Mouse (Mus musculus): ENCODE data around the gene Btbd3. TPM values are rescaled to one million over a fixed set of nuclear protein-coding genes. Genes with fewer than 3 reads are reported as not detected.

Btbd3 gene
- polyA plus RNA-seq, 2 experiments, result 1.8 to 2.0 TPM

GRCm38 (mm10) chr2:138405753-138406528 lies 149.6 kb downstream of the Btbd3 start:
- H3K4me2 ChIP-seq (ENCODE audit: low read depth), result no peak overlapping the region
- TF ChIP-seq EP300 (IDR thresholded peaks at IDR 0.05; ENCODE audit: low read depth) (no peak), CTCF (IDR thresholded peaks at IDR 0.05; ENCODE audit: low read depth) (no peak)
- no peaks in the 10 kb centered on the region for H3K9me3 ChIP-seq (ENCODE audit: control insufficient read depth, low read length)
- no peaks in the 10 kb centered on the region for H3K27me3 ChIP-seq (ENCODE audit: control insufficient read depth, insufficient read depth, low read length)
- H3K9ac ChIP-seq (replicated peaks), result no peak overlapping the region
- no peak overlapping the region for H3K4me3 ChIP-seq (ENCODE audit: insufficient read depth in 1 of 2, low read depth in 2 of 2, low read length in 2 of 2)
- no peaks in the 10 kb centered on the region for H3K36me3 ChIP-seq (replicated peaks; ENCODE audit: control insufficient read depth, insufficient read depth, low read depth)
- 33% methylated on average over 4 of the region's 4 CpGs for WGBS (ENCODE audit: insufficient replicate concordance)
- no peaks in the 10 kb centered on the region for H3K4me1 ChIP-seq (replicated peaks; ENCODE audit: control insufficient read depth in 2 of 2, insufficient read depth in 2 of 2, low read length in 1 of 2)
- no peak for ATAC-seq (ENCODE audit: insufficient read depth)
- no peak for DNase-seq (ENCODE audit: low read depth in 3 of 3, low spot score in 3 of 3)
- H3K27ac ChIP-seq, result no peak overlapping the region

- ATAC-seq (ENCODE audit: insufficient read depth), result no peak
- no peaks in the 10 kb centered on the region for H3K27me3 ChIP-seq (ENCODE audit: control insufficient read depth, insufficient read depth, low read length)
Observed at GRCm38 (mm10) chr2:138406703-138407102, 150.3 kb downstream of the Btbd3 start.

GRCm38 (mm10) chr2:138412537-138412936 lies 156.2 kb downstream of the Btbd3 start:
- TF ChIP-seq EP300 (IDR thresholded peaks at IDR 0.05; ENCODE audit: low read depth) (no peak), CTCF (IDR thresholded peaks at IDR 0.05; ENCODE audit: low read depth) (no peak)
- H3K27ac ChIP-seq, result no peak overlapping the region
- no peak overlapping the region for H3K4me2 ChIP-seq (ENCODE audit: low read depth)
- no peak overlapping the region for H3K4me3 ChIP-seq (ENCODE audit: insufficient read depth in 1 of 2, low read depth in 2 of 2, low read length in 2 of 2)
- H3K36me3 ChIP-seq (replicated peaks; ENCODE audit: control insufficient read depth, insufficient read depth, low read depth), result no peaks in the 10 kb centered on the region
- no peak for DNase-seq (ENCODE audit: low read depth in 3 of 3, low spot score in 3 of 3)
- ATAC-seq (ENCODE audit: insufficient read depth), result no peak
- H3K9me3 ChIP-seq (ENCODE audit: control insufficient read depth, low read length), result no peaks in the 10 kb centered on the region
- no peaks in the 10 kb centered on the region for H3K4me1 ChIP-seq (replicated peaks; ENCODE audit: control insufficient read depth in 2 of 2, insufficient read depth in 2 of 2, low read length in 1 of 2)
- H3K9ac ChIP-seq (replicated peaks), result no peak overlapping the region
- WGBS (ENCODE audit: insufficient replicate concordance), result 50% methylated on average over 5 of the region's 5 CpGs
- H3K27me3 ChIP-seq (ENCODE audit: control insufficient read depth, insufficient read depth, low read length), result no peaks in the 10 kb centered on the region

More at GRCm38 (mm10) chr2:138406703-138407102, 150.3 kb downstream of the Btbd3 start:
- H3K4me2 ChIP-seq (ENCODE audit: low read depth), result no peak overlapping the region
- H3K4me1 ChIP-seq (replicated peaks; ENCODE audit: control insufficient read depth in 2 of 2, insufficient read depth in 2 of 2, low read length in 1 of 2), result no peaks in the 10 kb centered on the region
- H3K4me3 ChIP-seq (ENCODE audit: insufficient read depth in 1 of 2, low read depth in 2 of 2, low read length in 2 of 2), result no peak overlapping the region
- no peak overlapping the region for H3K27ac ChIP-seq
- no peaks in the 10 kb centered on the region for H3K9me3 ChIP-seq (ENCODE audit: control insufficient read depth, low read length)
- DNase-seq (ENCODE audit: low read depth in 3 of 3, low spot score in 3 of 3), result no peak
- H3K9ac ChIP-seq (replicated peaks), result no peak overlapping the region
- TF ChIP-seq EP300 (IDR thresholded peaks at IDR 0.05; ENCODE audit: low read depth) (no peak), CTCF (IDR thresholded peaks at IDR 0.05; ENCODE audit: low read depth) (no peak)
- no peaks in the 10 kb centered on the region for H3K36me3 ChIP-seq (replicated peaks; ENCODE audit: control insufficient read depth, insufficient read depth, low read depth)

- no peaks in the 10 kb centered on the region for H3K9me3 ChIP-seq (ENCODE audit: control insufficient read depth, low read length)
- H3K4me2 ChIP-seq (ENCODE audit: low read depth), result no peak overlapping the region
- H3K4me1 ChIP-seq (replicated peaks; ENCODE audit: control insufficient read depth in 2 of 2, insufficient read depth in 2 of 2, low read length in 1 of 2), result no peaks in the 10 kb centered on the region
- TF ChIP-seq EP300 (IDR thresholded peaks at IDR 0.05; ENCODE audit: low read depth) (no peak), CTCF (IDR thresholded peaks at IDR 0.05; ENCODE audit: low read depth) (no peak)
- no peaks in the 10 kb centered on the region for H3K27me3 ChIP-seq (ENCODE audit: control insufficient read depth, insufficient read depth, low read length)
- no peak overlapping the region for H3K27ac ChIP-seq
- no peak overlapping the region for H3K4me3 ChIP-seq (ENCODE audit: insufficient read depth in 1 of 2, low read depth in 2 of 2, low read length in 2 of 2)
- ATAC-seq (ENCODE audit: insufficient read depth) (no peak), DNase-seq (ENCODE audit: low read depth in 3 of 3, low spot score in 3 of 3) (no peak)
- WGBS (ENCODE audit: insufficient replicate concordance), result 47% methylated on average over 2 of the region's 2 CpGs
- no peak overlapping the region for H3K9ac ChIP-seq (replicated peaks)
- no peaks in the 10 kb centered on the region for H3K36me3 ChIP-seq (replicated peaks; ENCODE audit: control insufficient read depth, insufficient read depth, low read depth)
Observed at GRCm38 (mm10) chr2:138422321-138422720, 166.0 kb downstream of the Btbd3 start.

GRCm38 (mm10) chr2:138431991-138432390 lies 175.6 kb downstream of the Btbd3 start:
- WGBS (ENCODE audit: insufficient replicate concordance), result 39% methylated on average over 2 of the region's 2 CpGs
- DNase-seq (ENCODE audit: low read depth in 3 of 3, low spot score in 3 of 3) (no peak), ATAC-seq (ENCODE audit: insufficient read depth) (no peak)
- TF ChIP-seq CTCF (IDR thresholded peaks at IDR 0.05; ENCODE audit: low read depth), result no peak
- TF ChIP-seq EP300 (IDR thresholded peaks at IDR 0.05; ENCODE audit: low read depth), result no peak
- no peak overlapping the region for H3K27ac ChIP-seq
- no peak overlapping the region for H3K9ac ChIP-seq (replicated peaks)
- no peak overlapping the region for H3K4me3 ChIP-seq (ENCODE audit: insufficient read depth in 1 of 2, low read depth in 2 of 2, low read length in 2 of 2)
- H3K9me3 ChIP-seq (ENCODE audit: control insufficient read depth, low read length), result no peaks in the 10 kb centered on the region
- no peak overlapping the region for H3K4me2 ChIP-seq (ENCODE audit: low read depth)
- no peaks in the 10 kb centered on the region for H3K36me3 ChIP-seq (replicated peaks; ENCODE audit: control insufficient read depth, insufficient read depth, low read depth)
- H3K4me1 ChIP-seq (replicated peaks; ENCODE audit: control insufficient read depth in 2 of 2, insufficient read depth in 2 of 2, low read length in 1 of 2), result no peaks in the 10 kb centered on the region
- H3K27me3 ChIP-seq (ENCODE audit: control insufficient read depth, insufficient read depth, low read length), result no peaks in the 10 kb centered on the region
